Mouse (Mus musculus) megakaryocyte, embryonic 14.5 days (primary cell): ENCODE results near the gene Dhx9.
"Not testable (repeated sequence)": the region's sequence is repeated elsewhere in the genome, so short reads cannot be mapped to it uniquely, and the experiment has no call there.

Experiments
- FLI1 ChIP-seq: IDR thresholded peaks from 2 replicates; pipeline ENCODE4 v1.6.1; 2012; ENCODE audit warnings: low read length, inconsistent platforms, mixed read lengths
- GATA1 ChIP-seq: IDR thresholded peaks from 3 replicates; pipeline ENCODE4 v1.6.1; 2012; ENCODE audit warnings: mixed read lengths, low read length, inconsistent platforms, borderline replicate concordance

DNA sequence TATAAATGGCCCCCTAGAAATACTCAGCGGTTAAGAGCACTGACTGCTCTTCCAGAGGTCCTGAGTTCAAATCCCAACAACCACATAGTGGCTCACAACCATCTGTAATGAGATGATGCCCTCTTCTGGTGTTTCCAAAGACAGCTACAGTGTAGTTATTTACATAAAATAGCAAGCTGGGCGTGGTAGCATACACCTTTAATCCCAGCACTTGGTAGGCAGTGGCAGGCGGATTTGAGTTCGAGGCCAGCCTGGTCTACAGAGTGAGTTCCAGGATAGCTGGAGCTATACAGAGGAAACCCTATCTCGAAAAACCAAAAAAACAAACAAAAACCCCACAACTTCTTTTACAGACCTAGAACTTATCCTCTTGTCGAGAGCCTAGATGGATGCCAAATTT lies 1.3 kb downstream of the Dhx9 start:
- TF ChIP-seq GATA1, FLI1: not testable (repeated sequence)
